Mouse (Mus musculus) cerebellum, adult 8-10 months (tissue): ENCODE measurements around the gene Eif4a1.
A peak's percentile ranks its signal among the peaks of the same experiment; 100 is the strongest.
"Not testable (repeated sequence)": the region's sequence is repeated elsewhere in the genome, so short reads cannot be mapped to it uniquely, and the experiment has no call there.

ENCODE experiments used
- DNase-seq: peaks from one replicate; pipeline ENCODE4 v3.0.0; 2022

Gene Eif4a1

DNA sequence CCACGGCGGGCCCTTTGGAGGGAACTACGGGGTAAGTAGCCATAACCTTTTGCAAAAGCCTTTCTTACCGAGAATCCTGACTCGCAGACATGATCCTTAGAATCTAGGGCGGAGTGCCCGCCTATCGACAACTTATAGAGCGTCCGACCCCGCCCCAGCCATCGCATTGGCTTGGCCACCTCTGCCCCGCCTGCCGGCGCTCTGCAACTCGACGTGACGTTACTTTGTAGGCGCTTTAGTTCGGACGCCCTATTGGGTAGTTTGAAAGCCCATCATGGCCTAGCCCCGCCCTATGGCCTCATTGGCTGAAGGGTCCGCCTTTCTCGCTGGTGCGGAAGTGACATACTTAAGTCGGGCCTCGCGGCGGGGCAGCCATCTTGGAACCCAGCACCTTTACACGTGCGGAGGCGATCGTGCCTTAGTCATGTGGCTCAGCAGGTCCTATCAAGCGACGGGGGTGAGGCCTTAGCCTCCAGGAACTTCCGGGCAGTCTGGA lies at the start of gene Eif4a1:
Gene Eif4a1, minus strand, starts transcription at position 213 of the 496 bp plus-strand sequence.
- peak; percentile 100 for DNase-seq

DNA sequence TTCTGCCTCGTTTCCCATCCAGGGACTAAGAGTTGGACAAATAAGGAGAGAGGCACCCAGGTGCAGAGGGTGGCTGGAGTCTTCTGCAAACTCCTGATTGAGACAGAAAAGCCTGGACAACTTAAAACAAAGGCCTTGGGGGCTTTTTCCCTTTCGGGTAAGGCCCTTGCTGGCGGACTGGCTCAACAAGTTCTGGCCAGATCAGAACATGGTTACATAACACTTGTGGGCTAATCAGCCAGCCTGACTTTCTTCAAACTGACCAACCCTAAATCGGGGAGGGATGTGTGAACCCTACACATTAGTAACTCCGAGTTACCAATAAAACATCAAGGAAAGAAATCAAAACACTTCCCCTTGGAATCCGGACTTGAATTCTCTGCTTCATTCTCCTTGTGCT lies 48.6 kb upstream of the Eif4a1 start:
- DNase-seq: no peak

DNA sequence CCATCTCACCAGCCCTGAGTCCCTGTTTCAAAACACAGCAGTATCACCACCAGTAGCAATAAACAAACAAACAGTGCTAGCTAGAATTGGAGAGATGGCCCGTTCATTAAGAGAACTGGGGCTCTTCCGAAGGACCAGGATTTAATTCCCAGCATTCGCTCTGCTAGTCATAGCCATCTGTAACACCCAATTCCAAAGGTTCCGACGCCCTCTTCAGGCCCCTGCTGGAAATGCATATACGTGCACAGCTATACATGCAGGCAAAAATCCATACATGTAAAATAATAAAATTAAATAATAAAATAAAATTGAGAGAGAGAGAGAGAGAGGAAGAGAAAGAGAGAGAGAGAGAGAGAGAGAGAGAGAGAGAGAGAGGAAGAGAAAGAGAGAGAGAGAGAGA lies 47.2 kb upstream of the Eif4a1 start:
- no peak for DNase-seq

DNA sequence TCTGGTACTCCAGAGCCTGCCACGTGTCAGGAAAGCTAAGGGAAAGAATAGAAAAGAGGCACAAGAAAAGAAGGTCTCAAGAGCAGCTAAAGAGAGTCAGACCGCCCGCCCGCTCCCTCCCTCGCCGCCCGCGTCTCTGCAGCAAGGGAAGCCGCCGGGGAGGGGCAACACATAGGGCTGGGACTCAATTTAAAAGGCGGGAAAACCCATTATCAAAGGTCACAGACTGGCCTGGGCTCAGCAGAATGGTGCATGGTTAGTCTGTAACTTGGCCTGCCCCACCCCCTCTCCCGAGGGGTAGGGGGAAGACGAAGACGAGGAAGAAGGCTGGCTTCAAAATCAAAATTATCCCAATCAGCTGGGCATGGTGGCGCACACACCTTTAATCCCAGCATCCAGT lies 46.4 kb upstream of the Eif4a1 start:
- DNase-seq: no peak

GRCm38 (mm10) chr11:69716953-69717352 lies 44.7 kb upstream of the Eif4a1 start:
- no peak for DNase-seq

DNA sequence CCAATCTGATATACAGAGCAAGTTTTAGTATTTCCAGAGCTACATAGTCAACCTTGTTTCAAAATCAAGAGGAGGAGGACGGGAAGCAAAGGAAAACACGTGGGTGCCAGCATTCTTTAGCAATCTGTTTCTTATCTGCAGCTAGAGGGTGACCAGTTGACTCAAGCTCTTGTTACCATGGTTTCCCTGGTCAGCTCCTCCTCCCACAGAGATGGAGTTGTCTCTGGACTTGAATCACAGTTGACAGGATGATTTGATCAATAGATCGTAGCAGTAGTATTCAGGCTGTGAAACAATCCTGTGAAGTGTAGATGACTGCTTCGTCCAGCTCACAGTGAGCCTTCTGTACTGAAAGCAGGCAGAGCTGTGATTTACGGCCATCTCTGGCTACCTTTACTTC lies 43.7 kb upstream of the Eif4a1 start:
- no peak for DNase-seq

- no peak for DNase-seq
Observed at GRCm38 (mm10) chr11:69715482-69715881, 43.3 kb upstream of the Eif4a1 start.

GRCm38 (mm10) chr11:69714636-69715329 lies 42.6 kb upstream of the Eif4a1 start:
- DNase-seq: no peak

DNA sequence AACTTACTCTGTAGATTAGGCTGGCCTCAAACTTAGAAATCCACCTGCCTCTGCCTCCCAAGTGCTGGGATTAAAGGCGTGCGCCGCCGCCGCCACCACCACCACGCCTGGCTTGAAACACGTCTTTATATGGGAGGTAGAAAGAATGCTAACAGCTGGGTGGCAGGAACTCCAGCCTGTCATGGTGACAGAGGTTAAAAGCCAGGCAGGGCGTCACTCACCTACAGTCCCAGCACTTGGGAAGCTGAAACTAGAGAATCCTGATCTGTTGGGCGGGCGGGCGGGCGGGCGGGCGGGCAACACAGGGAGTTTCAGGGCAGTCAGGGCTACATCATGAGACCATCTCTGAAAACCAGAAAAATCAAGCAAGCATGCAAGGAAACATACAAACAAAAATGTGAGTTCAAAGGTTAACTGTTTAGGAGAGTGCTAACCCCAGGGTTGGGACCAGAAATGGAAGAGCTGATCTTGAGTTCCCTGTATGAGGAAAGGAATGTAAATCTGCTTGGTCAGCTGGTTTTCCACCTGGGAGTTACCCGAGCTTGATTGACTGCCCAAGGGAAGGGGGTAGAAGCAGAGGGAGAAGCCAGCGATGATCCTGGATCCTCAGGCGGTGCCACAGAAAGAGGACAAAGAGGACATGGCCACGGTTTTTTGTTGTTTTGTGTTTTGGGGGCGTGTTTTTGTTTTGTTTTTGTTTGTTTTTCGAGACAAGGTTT lies 40.9 kb upstream of the Eif4a1 start:
- DNase-seq: no peak

- no peak for DNase-seq
Observed at GRCm38 (mm10) chr11:69711082-69711481, 38.9 kb upstream of the Eif4a1 start.

GRCm38 (mm10) chr11:69710470-69710869 lies 38.2 kb upstream of the Eif4a1 start:
- no peak for DNase-seq

- no peak for DNase-seq
Observed at GRCm38 (mm10) chr11:69709554-69710446, 37.6 kb upstream of the Eif4a1 start.

DNA sequence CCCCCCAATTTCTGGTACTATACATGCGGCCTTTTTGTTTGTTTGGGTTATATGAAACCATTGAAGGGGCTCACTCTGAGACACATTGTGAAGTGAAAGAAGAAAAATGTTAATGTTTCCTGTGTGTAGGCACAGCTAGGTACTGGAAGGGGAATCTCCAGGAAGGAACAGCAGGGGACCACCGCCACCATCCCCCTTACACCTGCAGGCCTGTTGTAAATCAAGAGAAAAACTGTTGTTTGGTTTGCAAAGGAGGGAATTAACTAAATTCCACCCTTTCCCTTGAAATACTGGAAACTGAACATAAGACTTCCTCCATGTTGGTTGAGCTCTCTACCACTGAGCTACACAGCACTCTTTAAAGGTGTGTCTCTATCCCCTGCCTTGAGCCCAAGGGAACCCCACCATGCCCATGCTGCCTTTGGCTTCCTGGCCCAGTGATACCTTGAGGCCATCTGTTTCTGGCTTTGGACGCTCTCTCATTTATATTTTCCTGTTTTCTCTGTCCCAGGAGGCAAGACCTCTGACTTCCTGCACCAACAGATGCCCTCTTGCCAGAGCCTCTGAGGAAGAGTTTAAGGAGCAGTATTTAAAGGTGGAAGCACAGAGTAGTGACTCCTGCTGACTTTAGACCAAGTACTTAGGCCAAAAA lies 36.5 kb upstream of the Eif4a1 start:
- no peak for DNase-seq

DNA sequence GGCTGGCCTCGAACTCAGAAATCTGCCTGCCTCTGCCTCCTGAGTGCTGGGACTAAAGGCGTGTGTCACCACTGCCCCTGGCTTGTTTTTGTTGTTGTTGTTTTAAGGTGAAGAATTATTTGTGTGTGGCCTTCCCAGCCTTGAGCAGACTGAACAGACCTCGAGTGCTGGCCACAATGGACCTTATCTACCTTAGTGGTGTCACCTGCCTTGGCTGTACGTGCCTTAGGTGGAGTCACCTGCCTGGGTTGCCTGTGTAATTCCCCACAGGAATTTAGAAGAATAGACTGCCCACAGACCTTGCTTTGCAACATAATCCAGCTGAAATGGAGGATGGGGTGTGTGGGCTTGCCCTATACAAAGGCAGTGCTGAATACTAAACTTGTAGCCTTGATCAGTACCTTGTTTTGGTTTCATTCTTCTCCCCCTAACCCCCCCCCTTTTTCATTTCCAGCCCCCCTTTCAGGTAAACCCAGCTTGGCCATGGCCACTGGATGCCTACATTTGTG lies 35.7 kb upstream of the Eif4a1 start:
- no peak for DNase-seq

DNA sequence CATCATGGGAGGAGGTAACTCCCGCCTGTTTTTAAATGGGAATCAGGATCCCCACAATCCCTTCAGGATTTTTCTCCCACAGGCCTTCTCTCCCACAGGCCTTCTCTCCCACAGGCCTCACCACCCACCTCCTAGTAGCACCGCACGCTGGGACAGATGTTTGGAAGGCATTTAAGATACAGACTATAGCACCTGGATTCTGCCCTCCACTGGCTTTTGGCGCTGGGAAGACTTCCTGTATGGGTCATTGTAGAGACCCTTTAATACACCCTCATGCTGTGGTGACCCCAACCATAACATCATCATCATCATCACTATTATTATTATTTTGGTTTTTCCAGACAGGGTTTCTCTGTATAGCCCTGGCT lies 35.2 kb upstream of the Eif4a1 start:
- DNase-seq: no peak

GRCm38 (mm10) chr11:69706775-69707479 lies 34.7 kb upstream of the Eif4a1 start:
- peak; percentile 97 for DNase-seq

GRCm38 (mm10) chr11:69704613-69705010 lies 32.4 kb upstream of the Eif4a1 start:
- no peak for DNase-seq

DNA sequence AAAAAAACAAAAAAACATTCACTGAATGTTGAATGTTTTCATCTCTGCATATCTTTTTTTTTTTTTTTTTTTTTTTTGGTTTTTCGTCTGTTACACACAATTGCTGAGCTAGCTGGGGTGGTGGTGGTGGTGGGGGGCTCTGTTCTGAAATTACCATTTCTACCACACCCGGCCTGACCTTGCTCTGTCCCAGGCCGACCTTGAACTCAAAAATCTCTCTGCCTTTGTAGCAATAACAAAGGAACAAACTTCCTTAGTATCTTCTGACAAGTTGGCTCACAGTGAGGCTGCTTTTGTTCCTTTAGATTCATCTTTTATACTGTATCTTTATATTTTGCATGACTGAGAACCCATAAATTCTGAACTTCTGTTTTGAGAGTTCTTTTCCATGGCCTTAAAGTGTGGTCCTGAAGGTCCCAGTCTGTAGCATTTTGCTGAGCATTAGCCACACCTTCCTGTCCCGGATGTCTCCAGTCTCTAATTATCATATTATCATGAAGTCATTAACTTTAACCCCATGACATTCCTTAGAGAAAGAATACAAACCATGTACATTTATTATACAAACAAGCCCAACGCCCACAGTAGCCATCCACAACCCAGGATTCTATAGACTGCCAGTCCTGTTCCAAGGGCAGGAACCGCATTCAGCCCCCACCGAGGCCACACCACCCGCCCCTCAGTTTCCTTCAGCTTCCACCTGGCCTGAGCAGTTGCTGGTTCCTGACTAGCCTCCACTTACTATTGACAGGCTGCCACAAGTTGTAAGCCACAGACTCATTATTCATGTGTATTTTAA lies 31.8 kb upstream of the Eif4a1 start:
- no peak for DNase-seq

- DNase-seq: not testable (repeated sequence)
Observed at GRCm38 (mm10) chr11:69703381-69703780, 31.2 kb upstream of the Eif4a1 start.

DNA sequence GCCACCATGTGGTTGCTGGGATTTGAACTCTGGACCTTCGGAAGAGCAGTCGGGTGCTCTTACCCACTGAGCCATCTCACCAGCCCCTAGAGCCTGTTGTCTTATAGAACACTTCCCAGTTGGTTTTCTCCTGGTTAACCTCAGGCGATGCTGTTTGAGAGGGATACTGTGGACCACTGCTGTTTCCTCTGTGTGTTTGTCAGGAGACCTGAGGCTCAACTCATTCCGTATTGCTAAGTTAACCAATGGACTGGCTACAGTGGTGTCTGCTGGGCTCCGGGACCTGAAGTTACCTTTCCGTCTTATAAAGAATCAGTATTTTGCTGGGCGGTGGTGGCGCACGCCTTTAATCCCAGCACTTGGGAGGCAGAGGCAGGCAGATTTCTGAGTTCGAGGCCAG lies 30.7 kb upstream of the Eif4a1 start:
- DNase-seq: not testable (repeated sequence)

- DNase-seq: no peak
Observed at GRCm38 (mm10) chr11:69699595-69699994, 27.4 kb upstream of the Eif4a1 start.
